Mouse (Mus musculus) liver, adult 2 months (tissue): ENCODE data around the gene Uaca. TPM values are rescaled to one million over a fixed set of nuclear protein-coding genes. Genes with fewer than 3 reads are reported as not detected.

Experiments used
- DNase-seq: peaks from one replicate; pipeline ENCODE4 v3.0.0-alpha.2; 2011; ENCODE audit warnings: low read depth, low spot score; ENCODE audit errors: extremely low read depth
- H3K27ac ChIP-seq: fragments of 200-500 bp; replicated peaks from 2 replicates; pipeline ENCODE4 v1.5.1; 2012; ENCODE audit warnings: low read depth, mild to moderate bottlenecking, control low read depth, inconsistent platforms, low read length; ENCODE audit not compliant: insufficient read depth
- H3K27me3 ChIP-seq: fragments of 200-500 bp; 2 replicates; pipeline ENCODE4 v1.6.1; 2012; ENCODE audit warnings: mild to moderate bottlenecking, moderate library complexity, low read length, inconsistent platforms; ENCODE audit not compliant: control insufficient read depth, insufficient read depth
- H3K36me3 ChIP-seq: fragments of 200-500 bp; 2 replicates; pipeline ENCODE4 v1.6.1; 2012; ENCODE audit warnings: low read length, inconsistent platforms; ENCODE audit not compliant: control insufficient read depth, insufficient read depth
- H3K4me1 ChIP-seq: fragments of 200-500 bp; 2 replicates; pipeline ENCODE4 v1.6.1; 2011; ENCODE audit warnings: low read length; ENCODE audit not compliant: control insufficient read depth, insufficient read depth
- H3K4me3 ChIP-seq: fragments of 200-500 bp; 2 replicates; pipeline ENCODE4 v1.5.1; 2011; ENCODE audit warnings: low read depth, mild to moderate bottlenecking, control low read depth, low read length, moderate library complexity; ENCODE audit not compliant: insufficient read depth
- H3K79me2 ChIP-seq: fragments of 200-500 bp; 2 replicates; pipeline ENCODE4 v1.6.1; 2012; ENCODE audit warnings: inconsistent platforms, mild to moderate bottlenecking, low read length, moderate library complexity; ENCODE audit not compliant: control insufficient read depth, insufficient read depth
- H3K9ac ChIP-seq: fragments of 200-500 bp; 2 replicates; pipeline ENCODE4 v1.6.1; 2012; ENCODE audit warnings: low read depth, mild to moderate bottlenecking, control low read depth, inconsistent platforms, low read length
- CTCF ChIP-seq: fragments of 200-500 bp; IDR thresholded peaks from 2 replicates; pipeline ENCODE4 v1.5.1; 2011; ENCODE audit warnings: low read depth, low read length, control low read depth
- POLR2A ChIP-seq: fragments of 200-500 bp; IDR thresholded peaks from 2 replicates; pipeline ENCODE4 v1.6.1; 2011; ENCODE audit warnings: low read length, control low read depth; ENCODE audit not compliant: insufficient read depth; ENCODE audit errors: extremely low read depth
- WGBS: fragments of 180-500 bp; shearing (Covaris S2); methylation state at CpG from one replicate; pipeline ENCODE4 v1.1.7; 2018; 5-methylcytosine and 5-hydroxymethylcytosine counted together
- polyA plus RNA-seq: library from polyadenylated mRNA; depleted of rRNA; stranded (reverse); fragments of >200 nt; gene quantifications from 2 replicates; pipeline ENCODE4 v1.2.3, GENCODE M21; 2012
- total RNA-seq: library from RNA; depleted of rRNA; stranded (reverse); fragments of >200 nt; gene quantifications from 2 replicates; pipeline ENCODE4 v1.2.3, GENCODE M21; 2014

Gene Uaca
- total and polyA plus RNA-seq, 2 experiments: 1.7 to 3.5 TPM

GRCm38 (mm10) chr9:60895486-60896110 lies 101.3 kb downstream of the Uaca start:
- no peaks in the 10 kb centered on the region for H3K27me3 ChIP-seq
- H3K79me2 ChIP-seq: no peaks in the 10 kb centered on the region
- H3K36me3 ChIP-seq: no peaks in the 10 kb centered on the region
- no peaks in the 10 kb centered on the region for H3K4me1 ChIP-seq
- 49% methylated on average over 8 of the region's 8 CpGs for WGBS
- H3K9ac ChIP-seq: no peak overlapping the region
- no peak overlapping the region for H3K4me3 ChIP-seq
- peak; percentile 66 for DNase-seq
- no peak overlapping the region for H3K27ac ChIP-seq
- TF ChIP-seq CTCF (peak; percentile 81), POLR2A (no peak)

- no peak overlapping the region for H3K4me3 ChIP-seq
- TF ChIP-seq POLR2A (no peak), CTCF (no peak)
- 80% methylated on average over 5 of the region's 5 CpGs for WGBS
- DNase-seq: no peak
- H3K9ac ChIP-seq: no peak overlapping the region
- H3K27me3 ChIP-seq: no peaks in the 10 kb centered on the region
- no peaks in the 10 kb centered on the region for H3K4me1 ChIP-seq
- H3K36me3 ChIP-seq: no peaks in the 10 kb centered on the region
- no peak overlapping the region for H3K27ac ChIP-seq
- no peaks in the 10 kb centered on the region for H3K79me2 ChIP-seq
These were observed 104.1 kb downstream of the Uaca start for GRCm38 (mm10) chr9:60898291-60899020.

DNA sequence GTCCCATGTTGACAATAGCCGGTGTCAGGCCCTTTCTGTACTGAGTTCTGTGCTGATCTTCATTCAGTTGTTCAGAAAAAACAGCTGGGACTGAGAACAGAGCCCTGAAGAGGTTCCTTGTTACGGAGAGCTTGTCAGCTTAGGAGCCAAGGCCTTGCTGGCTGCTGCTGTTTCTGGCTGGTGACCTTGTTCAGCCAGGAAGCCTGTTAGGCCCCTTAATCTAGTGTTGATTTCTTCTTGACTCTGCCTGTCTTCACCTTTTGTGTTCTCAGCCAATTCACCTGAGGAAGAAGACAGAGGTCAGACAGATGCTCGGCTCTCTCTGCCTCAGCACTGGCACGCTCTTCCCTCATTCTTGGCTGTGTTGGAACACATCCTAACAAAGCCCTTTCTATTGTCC lies 104.9 kb downstream of the Uaca start:
- 89% methylated on average over 4 of the region's 4 CpGs for WGBS
- Histone ChIP-seq H3K4me1 (no peaks in the 10 kb centered on the region), H3K9ac (no peak overlapping the region), H3K27me3 (no peaks in the 10 kb centered on the region), H3K27ac (no peak overlapping the region), H3K4me3 (no peak overlapping the region), H3K36me3 (no peaks in the 10 kb centered on the region), H3K79me2 (no peaks in the 10 kb centered on the region)
- no peak for TF ChIP-seq POLR2A
- TF ChIP-seq CTCF: no peak
- DNase-seq: no peak

DNA sequence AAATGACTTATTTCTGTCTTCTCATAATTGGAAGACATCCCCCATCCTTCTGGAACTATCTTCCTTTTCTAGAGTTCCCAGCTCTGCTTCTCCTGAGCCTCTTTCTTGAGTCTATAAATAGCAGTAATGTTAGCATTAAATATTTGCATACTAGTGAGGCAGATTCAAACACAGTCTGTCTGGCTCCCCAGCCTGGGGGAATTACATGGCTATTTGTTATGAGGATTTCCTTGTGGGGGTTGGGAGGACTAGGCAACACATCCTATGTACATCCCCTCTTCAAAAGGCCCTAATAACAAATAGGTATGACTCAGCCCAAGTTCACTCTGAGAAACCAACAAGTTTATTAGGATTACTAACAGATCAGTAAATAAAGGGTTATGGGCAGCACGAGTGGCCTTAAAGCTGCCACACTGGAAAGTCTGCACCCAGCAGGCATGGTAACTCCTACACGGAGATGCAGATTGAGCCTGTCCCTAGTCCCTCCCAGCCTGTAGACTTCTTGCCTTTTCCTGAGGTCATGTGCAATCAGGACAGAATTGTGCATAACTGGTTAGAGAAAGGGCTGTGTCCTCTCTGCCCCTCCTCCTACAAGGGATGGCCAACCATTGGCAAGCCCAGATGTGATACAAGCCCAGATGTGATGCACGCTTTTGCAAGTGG lies 105.6 kb downstream of the Uaca start:
- 55% methylated on average over 3 of the region's 3 CpGs for WGBS
- TF ChIP-seq POLR2A: no peak
- H3K79me2 ChIP-seq: no peaks in the 10 kb centered on the region
- no peak overlapping the region for H3K4me3 ChIP-seq
- no peaks in the 10 kb centered on the region for H3K36me3 ChIP-seq
- no peak overlapping the region for H3K27ac ChIP-seq
- peak; percentile 10 for DNase-seq
- H3K27me3 ChIP-seq: no peaks in the 10 kb centered on the region
- H3K4me1 ChIP-seq: no peaks in the 10 kb centered on the region
- no peak overlapping the region for H3K9ac ChIP-seq

DNA sequence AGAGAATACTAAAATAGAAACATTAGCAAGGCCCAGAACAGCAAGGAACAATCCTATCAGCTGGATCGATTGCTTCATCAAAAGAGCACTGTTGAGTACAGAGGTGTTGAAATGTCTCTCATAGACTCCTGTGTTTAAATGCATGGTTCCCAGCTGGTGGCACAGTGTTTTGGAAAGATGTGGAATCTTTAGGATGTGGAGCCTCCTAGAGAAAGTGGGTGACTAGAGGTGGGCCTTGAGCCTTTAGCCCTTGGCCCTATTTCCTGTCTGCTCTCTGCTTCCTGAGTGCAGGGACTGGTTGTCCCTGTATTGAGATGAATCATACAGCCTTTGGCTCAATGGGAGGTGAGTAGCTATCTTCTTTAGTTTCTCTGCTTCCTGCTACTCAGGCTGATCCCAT lies 117.9 kb downstream of the Uaca start:
- H3K36me3 ChIP-seq: no peaks in the 10 kb centered on the region
- WGBS: 62% methylated on average over 1 of the region's 1 CpGs

GRCm38 (mm10) chr9:60913626-60914025 lies 119.3 kb downstream of the Uaca start:
- H3K79me2 ChIP-seq: no peaks in the 10 kb centered on the region
- H3K4me1 ChIP-seq: no peaks in the 10 kb centered on the region
- no peak overlapping the region for H3K4me3 ChIP-seq
- no peak for DNase-seq
- H3K27ac ChIP-seq: no peak overlapping the region
- TF ChIP-seq POLR2A: no peak
- no peak for TF ChIP-seq CTCF
- 85% methylated on average over 3 of the region's 3 CpGs for WGBS
- H3K9ac ChIP-seq: no peak overlapping the region
- no peaks in the 10 kb centered on the region for H3K36me3 ChIP-seq
- no peaks in the 10 kb centered on the region for H3K27me3 ChIP-seq

More for the DNA sequence above, 117.9 kb downstream of the Uaca start:
- TF ChIP-seq POLR2A (no peak), CTCF (no peak)
- H3K4me1 ChIP-seq: no peaks in the 10 kb centered on the region
- no peaks in the 10 kb centered on the region for H3K79me2 ChIP-seq
- DNase-seq: no peak
- H3K9ac ChIP-seq: no peak overlapping the region
- H3K4me3 ChIP-seq: no peak overlapping the region
- H3K27ac ChIP-seq: no peak overlapping the region
- H3K27me3 ChIP-seq: no peaks in the 10 kb centered on the region
